Mouse (Mus musculus) ZHBTc4 (cell line): Measurements from ENCODE around the gene Jup.

Experiments used
- DNase-seq: peaks from one replicate; pipeline ENCODE4 v3.0.0-alpha.2; 2011; ENCODE audit warnings: low read depth, low spot score

The Jup gene

DNA sequence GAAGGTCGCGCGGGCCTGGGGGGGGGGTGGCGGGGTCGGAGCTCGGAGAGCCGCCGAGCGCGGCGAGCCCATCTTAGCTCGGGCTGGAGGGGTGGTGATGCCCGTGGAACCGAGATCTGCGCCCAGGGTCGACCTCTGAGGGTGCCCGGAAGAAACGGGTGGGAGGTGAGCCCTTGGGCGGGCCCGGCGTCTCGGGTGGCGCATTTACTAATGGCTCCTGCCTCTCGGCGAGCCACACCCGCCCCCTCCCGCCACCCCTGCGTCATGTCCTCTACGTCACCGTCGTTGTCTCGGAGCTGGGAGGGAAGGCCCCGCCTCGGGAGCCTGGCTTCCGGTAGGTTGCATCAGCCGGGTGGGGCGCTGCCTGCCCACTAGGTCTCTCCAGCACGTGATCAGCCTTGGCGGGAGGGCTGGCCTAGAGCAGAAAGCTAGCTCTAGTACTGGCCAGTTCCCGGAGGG lies 77.4 kb downstream of the Jup start:
- DNase-seq, result peak; percentile 100

DNA sequence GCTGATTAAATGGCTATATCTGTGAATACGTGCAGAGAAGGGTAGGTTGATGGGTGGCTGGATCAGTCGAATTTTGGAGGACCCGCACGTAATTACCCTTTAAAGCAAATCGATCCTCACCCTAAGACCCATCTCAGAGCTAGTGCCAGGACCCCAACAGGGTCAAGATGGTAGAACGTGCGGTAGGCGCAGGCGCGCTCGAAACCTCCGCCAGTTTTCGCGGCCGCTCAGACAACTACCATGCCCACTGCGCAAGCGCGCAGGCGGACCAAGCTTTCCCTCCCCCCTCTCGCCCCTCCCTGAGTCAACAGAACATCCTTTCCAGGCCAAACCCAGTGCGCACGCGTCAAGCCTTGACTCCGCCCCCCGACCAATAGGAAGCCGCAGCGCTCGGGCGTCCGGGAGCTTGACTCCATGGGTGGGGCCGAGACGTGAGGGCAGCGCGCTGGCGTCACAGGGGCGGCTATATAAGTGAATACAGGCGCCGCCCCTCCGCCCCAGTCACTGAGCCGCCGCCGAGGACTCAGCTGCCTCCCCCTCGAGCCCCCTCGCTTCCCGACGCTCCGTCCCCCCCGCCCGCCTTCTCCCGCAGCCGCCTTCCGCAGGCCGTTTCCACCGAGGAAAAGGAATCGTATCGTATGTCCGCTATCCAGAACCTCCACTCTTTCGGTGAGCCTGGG lies 77.9 kb downstream of the Jup start, which contains the start of gene Eif1:
Gene Eif1, plus strand, starts transcription at position 394 of the 680 bp plus-strand sequence.
- peak; percentile 100 for DNase-seq
